In the genomic region with DNA sequence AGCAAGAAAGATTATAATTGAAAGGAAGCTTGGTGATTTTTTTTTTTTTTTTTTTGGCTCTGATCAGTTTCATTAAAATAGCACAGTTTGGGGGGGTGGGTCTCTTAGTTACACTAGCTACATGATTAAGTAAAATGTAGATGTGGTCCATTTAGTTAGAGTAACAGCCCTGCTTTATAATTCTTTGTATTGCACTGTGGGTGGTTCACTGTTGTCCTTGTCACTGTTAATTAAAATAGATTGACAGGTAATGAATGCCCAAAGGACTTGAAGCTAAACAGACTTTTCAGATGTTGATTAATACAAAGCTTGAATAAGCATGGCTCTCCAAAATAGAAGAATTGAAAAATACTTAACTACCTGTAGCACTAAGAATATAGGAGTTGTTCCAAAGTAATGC, we compare ENCODE assay signal across 29 mouse cellular contexts.
DNase-seq lines count a peak whose midpoint lies in the region; ATAC-seq and TF ChIP-seq lines count a peak whose summit lies in the region.
"Had no signal": no experiment of that assay in that cellular context is flagged by ENCODE, and none has a peak within 500 bp of the region (broad histone marks: within the 10 kb centered on the region; RNA-seq: fewer than 3 reads in every experiment).

No protein-coding gene starts in this region.

- H3K4me1 ChIP-seq in forebrain, embryonic 16.5 days (replicated peaks; ENCODE audit: control insufficient read depth, insufficient read depth, low read length): no peaks in the 10 kb centered on the region
- no peaks in the 10 kb centered on the region for H3K4me1 ChIP-seq in forebrain, embryonic 15.5 days
- H3K4me1 ChIP-seq in liver, postnatal 0 days (ENCODE audit: insufficient read depth): peaks cover 7% of the 10 kb centered on the region
- no peaks in the 10 kb centered on the region for H3K4me1 ChIP-seq in liver, embryonic 12.5 days
- H3K4me1 ChIP-seq: embryonic facial prominence, embryonic 12.5 days; embryonic facial prominence, embryonic 15.5 days; forebrain, embryonic 13.5 days; heart, embryonic 12.5 days; heart, embryonic 15.5 days; hindbrain, embryonic 12.5 days; hindbrain, embryonic 15.5 days; intestine, embryonic 15.5 days had no signal

- no peak for TF ChIP-seq POLR2A in brain, embryonic 14.5 days (IDR thresholded peaks at IDR 0.05; ENCODE audit: borderline replicate concordance, extremely low read depth, insufficient read depth, insufficient read length, poor library complexity, severe bottlenecking)

- H3K36me3 ChIP-seq in forebrain, embryonic 16.5 days (ENCODE audit: control insufficient read depth, insufficient read depth): no peaks in the 10 kb centered on the region
- no peaks in the 10 kb centered on the region for H3K36me3 ChIP-seq in forebrain, embryonic 15.5 days
- peaks cover 3% of the 10 kb centered on the region; the same call in 1 of the 2 replicates for H3K36me3 ChIP-seq in liver, postnatal 0 days (replicated peaks; ENCODE audit: insufficient read depth, low read length)
- H3K36me3 ChIP-seq in liver, embryonic 12.5 days: peaks cover 7% of the 10 kb centered on the region; the same call in 1 of the 2 replicates
- H3K36me3 ChIP-seq: embryonic facial prominence, embryonic 12.5 days; embryonic facial prominence, embryonic 15.5 days; heart, embryonic 15.5 days; hindbrain, embryonic 12.5 days; hindbrain, embryonic 15.5 days; intestine, embryonic 15.5 days had no signal

- TF ChIP-seq CTCF in liver, postnatal 0 days (IDR thresholded peaks at IDR 0.05; ENCODE audit: low read depth): no peak
- no peak for TF ChIP-seq CTCF in brain, embryonic 14.5 days (IDR thresholded peaks at IDR 0.05; ENCODE audit: borderline replicate concordance, extremely low read depth, insufficient read depth, insufficient read length)

- no peak for DNase-seq in liver, postnatal 0 days
- peak; percentile 15 for DNase-seq in ES-CJ7 (ENCODE audit: low read depth, low spot score)
- peak; percentile 73 for DNase-seq in brain, embryonic 14.5 days (ENCODE audit: low read depth)
- no peak for DNase-seq in frontal cortex, postnatal 25 days (ENCODE audit: low spot score in 2 of 2)
- no peak for DNase-seq in left cerebral cortex, adult 11 months (ENCODE audit: low spot score)
- DNase-seq: adrenal gland, adult 8-10 months; adrenal gland, postnatal 25 days; B cell, adult 2 months; cerebellum, adult 18-20 months; cerebellum, adult 9-10 months; cerebellum, postnatal 14 days; gastrocnemius, postnatal 25 days; heart, adult 18-20 months; heart, postnatal 10 days; heart, postnatal 4 days; kidney, adult 11 months had no signal

- no peak overlapping the region for H3K27ac ChIP-seq in forebrain, embryonic 16.5 days (ENCODE audit: low read length)
- H3K27ac ChIP-seq in forebrain, embryonic 15.5 days (replicated peaks): no peak overlapping the region
- H3K27ac ChIP-seq in liver, postnatal 0 days (ENCODE audit: low read depth): peak overlapping the region; percentile 87
- H3K27ac ChIP-seq in liver, embryonic 12.5 days: no peak overlapping the region
- H3K27ac ChIP-seq: embryonic facial prominence, embryonic 12.5 days; forebrain, embryonic 13.5 days; heart, embryonic 15.5 days; hindbrain, embryonic 12.5 days; hindbrain, embryonic 15.5 days; intestine, embryonic 15.5 days had no signal

- no peaks in the 10 kb centered on the region for H3K9me3 ChIP-seq in forebrain, embryonic 16.5 days (ENCODE audit: control insufficient read depth, low read length)
- H3K9me3 ChIP-seq in forebrain, embryonic 15.5 days: no peaks in the 10 kb centered on the region
- H3K9me3 ChIP-seq in liver, postnatal 0 days (ENCODE audit: low read length): no peaks in the 10 kb centered on the region
- no peaks in the 10 kb centered on the region for H3K9me3 ChIP-seq in liver, embryonic 12.5 days (replicated peaks)
- H3K9me3 ChIP-seq: embryonic facial prominence, embryonic 12.5 days; embryonic facial prominence, embryonic 15.5 days; forebrain, embryonic 13.5 days; heart, embryonic 12.5 days; heart, embryonic 15.5 days; hindbrain, embryonic 12.5 days; hindbrain, embryonic 15.5 days; intestine, embryonic 15.5 days had no signal

- no peak for TF ChIP-seq EP300 in liver, postnatal 0 days (IDR thresholded peaks at IDR 0.05; ENCODE audit: low read depth)

- no peak overlapping the region for H3K4me3 ChIP-seq in forebrain, embryonic 16.5 days (replicated peaks; ENCODE audit: low read length)
- H3K4me3 ChIP-seq in forebrain, embryonic 15.5 days: no peak overlapping the region
- H3K4me3 ChIP-seq in liver, postnatal 0 days (ENCODE audit: low read depth, low read length): no peak overlapping the region
- H3K4me3 ChIP-seq in liver, embryonic 12.5 days: no peak overlapping the region
- H3K4me3 ChIP-seq: embryonic facial prominence, embryonic 12.5 days; embryonic facial prominence, embryonic 15.5 days; forebrain, embryonic 13.5 days; heart, embryonic 12.5 days; heart, embryonic 15.5 days; hindbrain, embryonic 12.5 days; hindbrain, embryonic 15.5 days; intestine, embryonic 15.5 days had no signal

- no peak overlapping the region for H3K9ac ChIP-seq in forebrain, embryonic 16.5 days (replicated peaks; ENCODE audit: low read depth, low read length)
- H3K9ac ChIP-seq in forebrain, embryonic 15.5 days (replicated peaks): no peak overlapping the region
- H3K9ac ChIP-seq in liver, postnatal 0 days (replicated peaks): no peak overlapping the region
- no peak overlapping the region for H3K9ac ChIP-seq in liver, embryonic 12.5 days
- H3K9ac ChIP-seq: embryonic facial prominence, embryonic 12.5 days; embryonic facial prominence, embryonic 15.5 days; forebrain, embryonic 13.5 days; heart, embryonic 12.5 days; heart, embryonic 15.5 days; hindbrain, embryonic 12.5 days; hindbrain, embryonic 15.5 days; intestine, embryonic 15.5 days had no signal

- 0 out of 2 replicates have a peak, but pooled peaks have one; percentile 36 for ATAC-seq in forebrain, embryonic 16.5 days
- no peak for ATAC-seq in forebrain, embryonic 15.5 days (replicated peaks)
- no peak for ATAC-seq in liver, postnatal 0 days
- no peak for ATAC-seq in liver, embryonic 12.5 days
- ATAC-seq: activated CD4-positive, CD25-positive, alpha-beta regulatory T cell, adult 4 months; forebrain, embryonic 13.5 days had no signal

- peaks cover 3% of the 10 kb centered on the region; the same call in 1 of the 2 replicates for H3K27me3 ChIP-seq in forebrain, embryonic 16.5 days (replicated peaks; ENCODE audit: control insufficient read depth, insufficient read depth, low read length)
- 0 out of 2 replicates have a peak, but pooled peaks cover 2% of the 10 kb centered on the region for H3K27me3 ChIP-seq in forebrain, embryonic 15.5 days
- no peaks in the 10 kb centered on the region for H3K27me3 ChIP-seq in liver, postnatal 0 days (ENCODE audit: insufficient read depth, low read length)
- H3K27me3 ChIP-seq in liver, embryonic 12.5 days (replicated peaks): no peaks in the 10 kb centered on the region
- H3K27me3 ChIP-seq: CH12.LX; embryonic facial prominence, embryonic 12.5 days; embryonic facial prominence, embryonic 15.5 days; heart, embryonic 12.5 days; heart, embryonic 15.5 days; hindbrain, embryonic 12.5 days; hindbrain, embryonic 15.5 days; intestine, embryonic 15.5 days had no signal

- H3K4me2 ChIP-seq in forebrain, embryonic 16.5 days (ENCODE audit: low read length): no peak overlapping the region
- H3K4me2 ChIP-seq in forebrain, embryonic 15.5 days (replicated peaks): no peak overlapping the region
- H3K4me2 ChIP-seq in liver, postnatal 0 days (ENCODE audit: low read depth, low read length): no peak overlapping the region
- H3K4me2 ChIP-seq in liver, embryonic 12.5 days: no peak overlapping the region
- H3K4me2 ChIP-seq: embryonic facial prominence, embryonic 12.5 days; embryonic facial prominence, embryonic 15.5 days; forebrain, embryonic 13.5 days; heart, embryonic 12.5 days; heart, embryonic 15.5 days; hindbrain, embryonic 12.5 days; hindbrain, embryonic 15.5 days; intestine, embryonic 15.5 days had no signal

Comparison
In these comparisons a context has a peak if more than half of its experiments do, and no peak if none do; other contexts are left out.
1. DNase-seq: peak in ES-CJ7 (single experiment) and brain, embryonic 14.5 days (single experiment); none in liver, postnatal 0 days (single experiment), frontal cortex, postnatal 25 days (0 of 2) and left cerebral cortex, adult 11 months (single experiment).